Mouse (Mus musculus) activated CD4-positive, CD25-positive, alpha-beta regulatory T cell, adult 4 months (primary cell): ENCODE measurements at regions not wholly inside any gene's neighbourhood (a gene's known extent, or its start where the extent isn't known, plus 50 kb on each side); places are given as distances from the start of the nearest gene placed in this dataset.

Source experiments
- ATAC-seq: one replicate; pipeline ENCODE4 v1.8.0; 2017

DNA sequence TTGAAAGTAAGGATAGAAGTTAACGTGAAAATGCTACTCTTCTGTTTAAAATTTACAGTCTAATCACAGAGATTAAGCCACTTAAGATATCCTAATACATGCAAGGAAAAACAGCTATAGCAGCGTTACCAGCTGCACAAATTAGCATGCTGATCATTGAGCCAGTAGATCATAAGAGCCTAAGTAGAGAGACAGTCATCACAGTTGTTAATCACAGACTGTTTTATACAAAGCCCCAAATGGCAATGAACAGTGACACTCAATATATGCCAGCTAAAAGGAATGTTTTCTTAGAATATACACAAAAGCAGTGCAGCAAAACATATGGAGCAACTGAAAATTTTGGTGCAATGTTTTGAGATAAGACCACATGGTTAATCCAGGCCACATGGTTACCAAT lies 64.7 kb upstream of the Ppp1r3a start:
- no peak for ATAC-seq

DNA sequence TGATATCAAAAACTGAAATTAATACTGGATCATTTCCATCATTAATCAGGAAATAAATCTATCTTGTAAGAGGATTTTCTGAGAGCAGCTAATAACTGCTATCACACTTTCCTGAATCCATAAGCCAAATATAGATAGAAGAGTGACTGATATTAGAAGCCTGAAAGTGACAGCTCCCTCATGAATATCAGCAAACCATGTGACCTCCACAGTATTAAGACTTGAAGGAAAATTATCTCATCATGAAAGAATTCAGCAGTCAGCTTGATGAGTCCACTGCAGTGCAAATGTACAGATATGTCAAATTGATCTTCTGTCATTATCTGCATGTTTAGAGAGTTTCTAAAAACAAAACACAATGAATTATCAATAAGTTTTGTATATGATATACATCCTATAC lies 69.7 kb upstream of the Ppp1r3a start:
- ATAC-seq: no peak

DNA sequence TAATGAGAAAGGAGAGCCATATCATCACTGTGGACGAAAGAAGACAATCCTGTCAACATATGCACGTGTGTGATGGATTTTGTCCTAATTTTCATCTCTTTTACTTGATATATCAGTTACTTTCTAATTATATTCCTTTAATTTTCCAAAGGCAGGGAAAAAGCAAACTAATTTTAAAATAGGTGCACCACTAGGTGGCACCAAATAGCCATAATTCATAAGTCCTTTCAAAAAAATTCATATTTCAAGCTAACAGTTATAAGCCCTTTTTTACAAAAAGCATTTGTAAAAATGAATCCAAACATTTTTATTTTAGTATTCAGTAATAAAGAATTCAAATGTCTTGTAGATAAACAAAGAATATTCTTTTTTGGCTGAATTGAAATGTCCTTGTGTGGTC lies 62.2 kb upstream of the Foxp2 start:
- peak; percentile 36 for ATAC-seq
